10 mouse cellular contexts compared by ENCODE assay signal in genomic region chrX:106080811-106081443, GRCm38 (mm10). TPM values are rescaled to one million over a fixed set of nuclear protein-coding genes. Genes with fewer than 3 reads are reported as not detected.
A peak's percentile ranks its signal among the peaks of the same experiment; 100 is the strongest.
DNase-seq lines count a peak whose midpoint lies in the region; ATAC-seq lines count a peak whose summit lies in the region.
"Had no signal": no experiment of that assay in that cellular context is flagged by ENCODE, and none has a peak within 500 bp of the region (broad histone marks: within the 10 kb centered on the region; RNA-seq: fewer than 3 reads in every experiment).

No protein-coding gene starts in this region.

- no peak overlapping the region for H3K4me2 ChIP-seq in lung, embryonic 15.5 days
- H3K4me2 ChIP-seq: embryonic facial prominence, embryonic 15.5 days had no signal

- no peaks in the 10 kb centered on the region for H3K36me3 ChIP-seq in lung, embryonic 15.5 days
- H3K36me3 ChIP-seq: embryonic facial prominence, embryonic 15.5 days had no signal

- DNase-seq in frontal cortex, postnatal 25 days (ENCODE audit: low spot score in 2 of 2), result no peak
- peak; percentile 6 for DNase-seq in right cerebral cortex, adult 18-20 months
- no peak for DNase-seq in right cerebral cortex, postnatal 14 days
- peak; percentile 5 for DNase-seq in testis, postnatal 14 days (ENCODE audit: low spot score)
- no peak for DNase-seq in spleen, postnatal 4 days (ENCODE audit: low spot score in 2 of 2)
- DNase-seq in thymus, adult 18-20 months, result no peak
- DNase-seq: adrenal gland, adult 8-10 months had no signal

- no peaks in the 10 kb centered on the region for H3K27me3 ChIP-seq in lung, embryonic 15.5 days
- H3K27me3 ChIP-seq: embryonic facial prominence, embryonic 15.5 days had no signal

- H3K9ac ChIP-seq in lung, embryonic 15.5 days, result no peak overlapping the region
- H3K9ac ChIP-seq: embryonic facial prominence, embryonic 15.5 days had no signal

- H3K9me3 ChIP-seq in lung, embryonic 15.5 days, result no peaks in the 10 kb centered on the region
- H3K9me3 ChIP-seq: embryonic facial prominence, embryonic 15.5 days had no signal

- H3K27ac ChIP-seq in lung, embryonic 15.5 days, result peak overlapping the region; percentile 66
- H3K27ac ChIP-seq: embryonic facial prominence, embryonic 15.5 days had no signal

- peak; percentile 97 for ATAC-seq in frontal cortex, adult (ENCODE audit: low TSS enrichment)
- peak; percentile 57 for ATAC-seq in lung, embryonic 15.5 days (ENCODE audit: borderline replicate concordance, extremely low read depth, low FRiP score, low TSS enrichment)

- WGBS in lung, embryonic 15.5 days, result 49% methylated on average over 13 of the region's 13 CpGs

- no peaks in the 10 kb centered on the region for H3K4me1 ChIP-seq in lung, embryonic 15.5 days
- H3K4me1 ChIP-seq: embryonic facial prominence, embryonic 15.5 days had no signal

- no peak overlapping the region for H3K4me3 ChIP-seq in lung, embryonic 15.5 days
- H3K4me3 ChIP-seq: embryonic facial prominence, embryonic 15.5 days had no signal

RNA-seq across cellular contexts. Expression of gene Atp7a, which starts 53.9 kb away (rescaled TPM):
- polyA plus RNA-seq in lung, embryonic 15.5 days (2015; fragmentation: Nextera tagmentation; extraction: Ambion mirVana), result 23.6 and 26.3 TPM in 2 replicates

Comparison
In these comparisons a context has a peak if more than half of its experiments do, and no peak if none do; other contexts are left out.
1. DNase-seq: peak in right cerebral cortex, adult 18-20 months (single experiment) and testis, postnatal 14 days (single experiment); none in frontal cortex, postnatal 25 days (0 of 2), right cerebral cortex, postnatal 14 days (single experiment), spleen, postnatal 4 days (0 of 2) and thymus, adult 18-20 months (0 of 2).